Mouse (Mus musculus): ENCODE results near the gene Phf11a.
"Not testable (repeated sequence)": the region's sequence is repeated elsewhere in the genome, so short reads cannot be mapped to it uniquely, and the experiment has no call there.

The Phf11a gene

GRCm38 (mm10) chr14:59297391-59297790, at the start of gene Phf11a:
Gene Phf11a, minus strand, starts transcription at chr14:59297522.
- peak; percentile 9 for DNase-seq (ENCODE audit: low read depth)

GRCm38 (mm10) chr14:59341189-59341588, 43.9 kb upstream of the Phf11a start, which contains the start of gene Phf11b:
Gene Phf11b, minus strand, starts transcription at chr14:59341351.
- DNase-seq (ENCODE audit: low read depth): peak; percentile 23

GRCm38 (mm10) chr14:59339541-59339940, 42.2 kb upstream of the Phf11a start:
- DNase-seq (ENCODE audit: low read depth): no peak

GRCm38 (mm10) chr14:59336056-59336455, 38.7 kb upstream of the Phf11a start:
- not testable (repeated sequence) for DNase-seq (ENCODE audit: low read depth)

GRCm38 (mm10) chr14:59330499-59330898, 33.2 kb upstream of the Phf11a start:
- DNase-seq (ENCODE audit: low read depth): peak; percentile 37

GRCm38 (mm10) chr14:59319970-59320369, 22.6 kb upstream of the Phf11a start:
- DNase-seq (ENCODE audit: low read depth): not testable (repeated sequence)

GRCm38 (mm10) chr14:59319036-59319435, 21.7 kb upstream of the Phf11a start:
- not testable (repeated sequence) for DNase-seq (ENCODE audit: low read depth)

GRCm38 (mm10) chr14:59291769-59292168, 5.6 kb downstream of the Phf11a start:
- DNase-seq (ENCODE audit: low read depth): not testable (repeated sequence)

- DNase-seq (ENCODE audit: low read depth): not testable (repeated sequence)
Measured at GRCm38 (mm10) chr14:59274961-59275360, 22.4 kb downstream of the Phf11a start.

- DNase-seq (ENCODE audit: low read depth): peak; percentile 42
Measured at GRCm38 (mm10) chr14:59260056-59260455, 37.3 kb downstream of the Phf11a start, which contains the start of gene Gm6904. Gene Gm6904, minus strand, starts transcription at chr14:59260216.

GRCm38 (mm10) chr14:59255861-59256260, 41.5 kb downstream of the Phf11a start:
- DNase-seq (ENCODE audit: low read depth): not testable (repeated sequence)

- DNase-seq (ENCODE audit: low read depth): peak; percentile 16
Measured at GRCm38 (mm10) chr14:59250350-59250749, 47.0 kb downstream of the Phf11a start.

- DNase-seq (ENCODE audit: low read depth): no peak
Measured at GRCm38 (mm10) chr14:59233635-59234034, 63.7 kb downstream of the Phf11a start.

GRCm38 (mm10) chr14:59232003-59232402, 65.3 kb downstream of the Phf11a start:
- DNase-seq (ENCODE audit: low read depth): peak; percentile 26

GRCm38 (mm10) chr14:59230331-59230966, 66.9 kb downstream of the Phf11a start:
- no peak for DNase-seq (ENCODE audit: low read depth)

GRCm38 (mm10) chr14:59229822-59230221, 67.5 kb downstream of the Phf11a start:
- DNase-seq (ENCODE audit: low read depth): no peak
